16 mouse cellular contexts compared by ENCODE assay signal in the genomic region with DNA sequence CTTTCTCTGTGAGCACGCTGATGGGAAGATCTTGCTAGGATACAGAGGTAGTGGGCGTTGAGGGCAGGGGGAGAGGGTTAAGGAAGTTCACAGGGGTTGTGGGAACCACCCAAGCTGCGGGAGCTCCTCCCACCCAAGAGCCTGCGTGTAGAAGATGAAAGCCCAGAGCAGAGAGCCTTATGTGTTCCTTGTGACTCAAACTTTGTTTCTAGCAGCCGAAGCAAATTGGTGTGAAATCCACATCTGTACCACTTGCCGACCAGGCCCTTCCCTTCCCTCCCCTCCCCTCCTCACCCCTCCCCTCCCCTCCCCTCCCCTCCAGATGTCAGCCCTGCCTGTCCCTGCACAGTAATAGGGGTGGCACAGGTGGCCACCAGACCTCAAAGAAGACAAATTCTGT. TPM values are rescaled to one million over a fixed set of nuclear protein-coding genes. Genes with fewer than 3 reads are reported as not detected.
DNase-seq lines count a peak whose midpoint lies in the region; ATAC-seq and TF ChIP-seq lines count a peak whose summit lies in the region.
"Had no signal": no experiment of that assay in that cellular context is flagged by ENCODE, and none has a peak within 500 bp of the region (broad histone marks: within the 10 kb centered on the region; RNA-seq: fewer than 3 reads in every experiment).

No protein-coding gene starts in this region.

- H3K36me3 ChIP-seq in midbrain, embryonic 11.5 days (ENCODE audit: control insufficient read depth, insufficient read depth, low read length): no peaks in the 10 kb centered on the region
- no peaks in the 10 kb centered on the region for H3K36me3 ChIP-seq in midbrain, embryonic 14.5 days (ENCODE audit: control insufficient read depth, insufficient read depth, low read length)
- H3K36me3 ChIP-seq in embryonic facial prominence, embryonic 14.5 days (ENCODE audit: control insufficient read depth, insufficient read depth, low read length): no peaks in the 10 kb centered on the region
- no peaks in the 10 kb centered on the region for H3K36me3 ChIP-seq in kidney, adult 2 months (ENCODE audit: control insufficient read depth, insufficient read depth, low read length)

- peaks cover 19% of the 10 kb centered on the region for H3K27me3 ChIP-seq in midbrain, embryonic 11.5 days (ENCODE audit: control insufficient read depth, insufficient read depth, low read length)
- peaks cover 5% of the 10 kb centered on the region for H3K27me3 ChIP-seq in midbrain, embryonic 14.5 days (ENCODE audit: control insufficient read depth, insufficient read depth, low read length)
- H3K27me3 ChIP-seq in embryonic facial prominence, embryonic 14.5 days (replicated peaks; ENCODE audit: control insufficient read depth, insufficient read depth, low read length): peaks cover 19% of the 10 kb centered on the region
- peaks cover 3% of the 10 kb centered on the region; the same call in 1 of the 2 replicates for H3K27me3 ChIP-seq in kidney, adult 2 months (replicated peaks; ENCODE audit: control insufficient read depth, insufficient read depth, low read length)

- DNase-seq in midbrain, embryonic 11.5 days (ENCODE audit: low spot score, missing footprints): no peak
- DNase-seq in midbrain, embryonic 14.5 days: no peak
- DNase-seq in T-cell, adult 2 months (ENCODE audit: low spot score): peak; percentile 71
- DNase-seq in embryonic facial prominence, embryonic 14.5 days (ENCODE audit: low spot score): peak; percentile 82
- peak; percentile 68 for DNase-seq in mesoderm, embryonic 11.5 days (ENCODE audit: low read depth, low spot score)
- DNase-seq in right cerebral cortex, postnatal 36 days (ENCODE audit: low spot score in 2 of 2): no peak
- no peak for DNase-seq in heart, postnatal 25 days (ENCODE audit: low spot score)
- DNase-seq in kidney, adult 2 months: no peak
- DNase-seq: adrenal gland, postnatal 14 days; lung, adult 18-20 months; spleen, adult 18-20 months had no signal

- WGBS in midbrain, embryonic 11.5 days: 27% methylated on average over 6 of the region's 6 CpGs
- WGBS in midbrain, embryonic 14.5 days: 8% methylated on average over 6 of the region's 6 CpGs
- WGBS in embryonic facial prominence, embryonic 14.5 days: 18% methylated on average over 6 of the region's 6 CpGs
- 37% methylated on average over 6 of the region's 6 CpGs for WGBS in kidney, adult 2 months

- intact Hi-C loops in heart, postnatal 25 days (cut with DNase I): no loop called here

- no peak overlapping the region for H3K4me3 ChIP-seq in midbrain, embryonic 11.5 days (ENCODE audit: low read depth, low read length)
- H3K4me3 ChIP-seq in midbrain, embryonic 14.5 days (replicated peaks; ENCODE audit: low read depth, low read length): no peak overlapping the region
- no peak overlapping the region for H3K4me3 ChIP-seq in embryonic facial prominence, embryonic 14.5 days (ENCODE audit: low read depth, low read length)
- no peak overlapping the region for H3K4me3 ChIP-seq in kidney, adult 2 months (ENCODE audit: insufficient read depth, low read depth, low read length)
- H3K4me3 ChIP-seq: forebrain, embryonic 13.5 days had no signal

- H3K9me3 ChIP-seq in midbrain, embryonic 11.5 days (ENCODE audit: control insufficient read depth, low read length): no peaks in the 10 kb centered on the region
- H3K9me3 ChIP-seq in midbrain, embryonic 14.5 days (ENCODE audit: control insufficient read depth, low read length): no peaks in the 10 kb centered on the region
- no peaks in the 10 kb centered on the region for H3K9me3 ChIP-seq in embryonic facial prominence, embryonic 14.5 days (ENCODE audit: control insufficient read depth, low read length)
- H3K9me3 ChIP-seq: forebrain, embryonic 13.5 days had no signal

- no peak overlapping the region for H3K9ac ChIP-seq in midbrain, embryonic 11.5 days (ENCODE audit: low read length)
- no peak overlapping the region for H3K9ac ChIP-seq in midbrain, embryonic 14.5 days (replicated peaks; ENCODE audit: low read length)
- no peak overlapping the region for H3K9ac ChIP-seq in embryonic facial prominence, embryonic 14.5 days (ENCODE audit: low read depth, low read length)
- H3K9ac ChIP-seq: forebrain, embryonic 13.5 days had no signal

- H3K27ac ChIP-seq in midbrain, embryonic 11.5 days (ENCODE audit: low read depth, low read length): peak overlapping the region; percentile 14; the same call in 1 of the 2 replicates
- H3K27ac ChIP-seq in midbrain, embryonic 14.5 days (replicated peaks; ENCODE audit: low read depth, low read length): no peak overlapping the region
- peak overlapping the region; percentile 17; the same call in 1 of the 2 replicates for H3K27ac ChIP-seq in embryonic facial prominence, embryonic 14.5 days (replicated peaks; ENCODE audit: low read depth, low read length)
- H3K27ac ChIP-seq in kidney, adult 2 months (ENCODE audit: insufficient read depth, low read depth, low read length): no peak overlapping the region
- H3K27ac ChIP-seq: forebrain, embryonic 13.5 days had no signal

- no peak for TF ChIP-seq CTCF in kidney, adult 2 months (conservative IDR thresholded peaks at IDR 0.05; ENCODE audit: insufficient read depth, insufficient read length, low read depth, low read length)

- H3K4me1 ChIP-seq in midbrain, embryonic 11.5 days (ENCODE audit: control insufficient read depth, insufficient read depth, low read length): peaks cover 5% of the 10 kb centered on the region
- 0 out of 2 replicates have a peak, but pooled peaks cover 2% of the 10 kb centered on the region for H3K4me1 ChIP-seq in midbrain, embryonic 14.5 days (ENCODE audit: control insufficient read depth, insufficient read depth, low read length)
- 0 out of 2 replicates have a peak, but pooled peaks cover 13% of the 10 kb centered on the region for H3K4me1 ChIP-seq in embryonic facial prominence, embryonic 14.5 days (ENCODE audit: control insufficient read depth, insufficient read depth, low read length)
- H3K4me1 ChIP-seq in kidney, adult 2 months (ENCODE audit: control insufficient read depth, insufficient read depth, low read length): no peaks in the 10 kb centered on the region

- H3K4me2 ChIP-seq in midbrain, embryonic 11.5 days: no peak overlapping the region
- no peak overlapping the region for H3K4me2 ChIP-seq in midbrain, embryonic 14.5 days (ENCODE audit: low read length)
- H3K4me2 ChIP-seq in embryonic facial prominence, embryonic 14.5 days (ENCODE audit: low read depth, low read length): no peak overlapping the region
- H3K4me2 ChIP-seq: forebrain, embryonic 13.5 days; heart, embryonic 11.5 days had no signal

- no peak for TF ChIP-seq POLR2A in kidney, adult 2 months (IDR thresholded peaks at IDR 0.05; ENCODE audit: low read depth, low read length)

- ATAC-seq in midbrain, embryonic 11.5 days (ENCODE audit: low FRiP score): peak; percentile 43; the same call in 1 of the 2 replicates
- no peak for ATAC-seq in midbrain, embryonic 14.5 days (ENCODE audit: low FRiP score, low TSS enrichment)
- ATAC-seq in embryonic facial prominence, embryonic 14.5 days (ENCODE audit: low read depth): peak; percentile 31
- ATAC-seq: forebrain, embryonic 13.5 days had no signal

RNA-seq across cellular contexts. Expression of a gene that starts 0.9 kb away (rescaled TPM):
- polyA plus RNA-seq in midbrain, embryonic 11.5 days (2014; fragmentation: Nextera tagmentation; extraction: Ambion mirVana): 0.19 and 0.36 TPM in 2 replicates
- polyA plus RNA-seq in midbrain, embryonic 14.5 days (2014; fragmentation: Nextera tagmentation; extraction: Ambion mirVana): 0.21 TPM in 1 of 2 replicates, not detected in the other
- polyA plus RNA-seq in embryonic facial prominence, embryonic 14.5 days (2014; fragmentation: Nextera tagmentation; extraction: Ambion mirVana): 2.1 and 2.5 TPM in 2 replicates
- under 1 TPM in 1 of 2 experiments, not detected in 1; 0.16 TPM for total RNA-seq in heart, postnatal 25 days (2021)
- 0.22 and 0.23 TPM in 2 replicates for polyA plus RNA-seq in kidney, adult 2 months (2012; rRNA removed)
- total RNA-seq: common myeloid progenitor, adult 5-6 weeks; hematopoietic stem cell, adult 5-6 weeks; megakaryocyte progenitor cell, adult 5-6 weeks had no signal

RNA-seq across cellular contexts. Expression of a gene that starts 4.5 kb away (rescaled TPM):
- 3.3 and 6.3 TPM in 2 replicates for polyA plus RNA-seq in midbrain, embryonic 11.5 days (2014; fragmentation: Nextera tagmentation; extraction: Ambion mirVana)
- polyA plus RNA-seq in midbrain, embryonic 14.5 days (2014; fragmentation: Nextera tagmentation; extraction: Ambion mirVana): 28.1 and 49.1 TPM in 2 replicates
- polyA plus RNA-seq in embryonic facial prominence, embryonic 14.5 days (2014; fragmentation: Nextera tagmentation; extraction: Ambion mirVana): 7.9 and 8.9 TPM in 2 replicates
- 1 to 10 TPM; 2.5 to 3.8 TPM for total RNA-seq in heart, postnatal 25 days (2021)
- polyA plus RNA-seq in kidney, adult 2 months (2012; rRNA removed): 8.1 and 8.3 TPM in 2 replicates
- total RNA-seq: common myeloid progenitor, adult 5-6 weeks; megakaryocyte progenitor cell, adult 5-6 weeks had no signal

RNA-seq across cellular contexts. Expression of a gene that starts 9.8 kb away (rescaled TPM):
- 2.2 and 3.5 TPM in 2 replicates for polyA plus RNA-seq in midbrain, embryonic 11.5 days (2014; fragmentation: Nextera tagmentation; extraction: Ambion mirVana)
- 1.9 and 4.3 TPM in 2 replicates for polyA plus RNA-seq in midbrain, embryonic 14.5 days (2014; fragmentation: Nextera tagmentation; extraction: Ambion mirVana)
- 3.4 and 4.7 TPM in 2 replicates for polyA plus RNA-seq in embryonic facial prominence, embryonic 14.5 days (2014; fragmentation: Nextera tagmentation; extraction: Ambion mirVana)
- total RNA-seq in heart, postnatal 25 days (2021): 100 to 1,000 TPM in 1 of 2 experiments, 10 to 100 TPM in 1; 13.6 to 153 TPM
- polyA plus RNA-seq in kidney, adult 2 months (2012; rRNA removed): 106 and 116 TPM in 2 replicates

RNA-seq across cellular contexts. Expression of a gene that starts 11.3 kb away (rescaled TPM):
- polyA plus RNA-seq in midbrain, embryonic 11.5 days (2014; fragmentation: Nextera tagmentation; extraction: Ambion mirVana): 0.21 TPM in 1 of 2 replicates, not detected in the other
- polyA plus RNA-seq in midbrain, embryonic 14.5 days (2014; fragmentation: Nextera tagmentation; extraction: Ambion mirVana): 0.30 TPM in 1 of 2 replicates, not detected in the other
- 3.4 and 3.7 TPM in 2 replicates for polyA plus RNA-seq in embryonic facial prominence, embryonic 14.5 days (2014; fragmentation: Nextera tagmentation; extraction: Ambion mirVana)
- under 1 TPM; 0.14 to 0.29 TPM for total RNA-seq in heart, postnatal 25 days (2021)
- polyA plus RNA-seq in kidney, adult 2 months (2012; rRNA removed): 0.09 TPM in 1 of 2 replicates, not detected in the other
- total RNA-seq: adrenal gland, postnatal 14 days; common myeloid progenitor, adult 5-6 weeks; hematopoietic stem cell, adult 5-6 weeks; megakaryocyte progenitor cell, adult 5-6 weeks had no signal
- polyA plus RNA-seq: forebrain, embryonic 13.5 days; heart, embryonic 11.5 days had no signal

RNA-seq across cellular contexts. Expression of a gene that starts 20.2 kb away (rescaled TPM):
- polyA plus RNA-seq in midbrain, embryonic 11.5 days (2014; fragmentation: Nextera tagmentation; extraction: Ambion mirVana): 878 and 933 TPM in 2 replicates
- polyA plus RNA-seq in midbrain, embryonic 14.5 days (2014; fragmentation: Nextera tagmentation; extraction: Ambion mirVana): 631 and 710 TPM in 2 replicates
- polyA plus RNA-seq in embryonic facial prominence, embryonic 14.5 days (2014; fragmentation: Nextera tagmentation; extraction: Ambion mirVana): 1,174 and 1,204 TPM in 2 replicates
- total RNA-seq in heart, postnatal 25 days (2021): 100 to 1,000 TPM; 507 to 553 TPM
- 955 and 1,014 TPM in 2 replicates for polyA plus RNA-seq in kidney, adult 2 months (2012; rRNA removed)

Comparison
In these comparisons a context has a peak if more than half of its experiments do, and no peak if none do; other contexts are left out.
1. H3K27ac ChIP-seq: peak in midbrain, embryonic 11.5 days (single experiment) and embryonic facial prominence, embryonic 14.5 days (single experiment); none in midbrain, embryonic 14.5 days (single experiment) and kidney, adult 2 months (single experiment).
2. DNase-seq: peak in T-cell, adult 2 months (single experiment), embryonic facial prominence, embryonic 14.5 days (single experiment) and mesoderm, embryonic 11.5 days (single experiment); none in midbrain, embryonic 11.5 days (single experiment), midbrain, embryonic 14.5 days (single experiment), right cerebral cortex, postnatal 36 days (0 of 2), heart, postnatal 25 days (single experiment) and kidney, adult 2 months (single experiment).
3. RNA of a gene that starts 9.8 kb away (polyA plus RNA-seq): 106 to 116 TPM in kidney, adult 2 months; 2.2 to 3.5 TPM in midbrain, embryonic 11.5 days, 3.4 to 4.7 TPM in embryonic facial prominence, embryonic 14.5 days and 1.9 to 4.3 TPM in midbrain, embryonic 14.5 days; every median in the first group is over 10 times any median in the second.